Mouse (Mus musculus): ENCODE measurements around the gene Slc50a1. TPM values are rescaled to one million over a fixed set of nuclear protein-coding genes. Genes with fewer than 3 reads are reported as not detected.

Slc50a1 gene
- total and polyA plus RNA-seq, 3 experiments = 22.5 to 45.9 TPM; not detected in 1

DNA sequence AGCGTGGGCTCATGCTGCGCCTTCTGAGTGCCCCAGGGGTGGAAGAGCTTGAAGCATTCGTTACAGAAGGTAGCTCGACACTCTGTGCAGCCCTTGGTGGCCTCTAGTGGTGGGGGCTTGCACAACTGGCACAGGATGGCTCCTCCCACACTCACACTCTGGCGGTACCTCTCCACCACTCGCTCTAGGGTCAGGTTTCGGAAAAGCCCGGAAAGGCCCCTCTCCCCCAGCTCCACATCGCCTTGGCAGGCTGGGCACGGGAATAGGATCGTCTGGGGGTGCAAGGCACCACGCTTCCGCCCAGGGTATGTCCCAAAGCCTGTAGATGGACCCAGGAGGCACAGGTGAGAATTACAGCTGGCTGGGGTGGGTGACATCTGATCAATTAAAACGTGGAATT lies 26.8 kb downstream of the Slc50a1 start:
- Histone ChIP-seq H3K27me3 (ENCODE audit: control insufficient read depth in 1 of 2, insufficient read depth in 2 of 2, low read length in 2 of 2) (no peaks in the 10 kb centered on the region), H3K4me1 (ENCODE audit: control insufficient read depth in 1 of 2, insufficient read depth in 2 of 2, low read length in 2 of 2) (peaks cover 11 to 12% of the 10 kb centered on the region in 2 experiments; a peak in 3 of 4 replicates), H3K9ac (ENCODE audit: control insufficient read depth, low read depth, low read length, poor library complexity, severe bottlenecking) (no peak overlapping the region), H3K27ac (ENCODE audit: control insufficient read depth, low read depth, low read length) (no peak overlapping the region), H3K36me3 (ENCODE audit: control insufficient read depth in 1 of 2, insufficient read depth in 2 of 2, low read length in 2 of 2) (peaks cover 7 to 11% of the 10 kb centered on the region in 2 experiments; a peak in 3 of 4 replicates), H3K9me3 (replicated peaks; ENCODE audit: insufficient read depth, low read length) (no peaks in the 10 kb centered on the region), H3K4me3 (ENCODE audit: control insufficient read depth in 1 of 2, insufficient read depth in 1 of 2, low read depth in 2 of 2, low read length in 2 of 2) (no peak overlapping the region), H3K79me2 (ENCODE audit: control insufficient read depth, insufficient read depth, low read length, poor library complexity) (peaks cover 17% of the 10 kb centered on the region)
- TF ChIP-seq TCF12 (IDR thresholded peaks at IDR 0.05; ENCODE audit: low read depth, low read length) (no peak), MYB (IDR thresholded peaks at IDR 0.05; ENCODE audit: low read depth, low read length) (no peak), USF1 (IDR thresholded peaks at IDR 0.05; ENCODE audit: low read depth, low read length) (no peak), CTCF (IDR thresholded peaks at IDR 0.05 in 2 of 3, conservative IDR thresholded peaks at IDR 0.05 in 1 of 3; ENCODE audit: control insufficient read depth in 1 of 3, insufficient read depth in 1 of 3, low read depth in 2 of 3, low read length in 3 of 3, poor library complexity in 1 of 3, severe bottlenecking in 1 of 3) (peak; percentile 27 to 51 (median 39)), RCOR1 (IDR thresholded peaks at IDR 0.05; ENCODE audit: low read depth, low read length) (no peak)
- peak; percentile 50 for DNase-seq (ENCODE audit: low read depth, low spot score)

GRCm38 (mm10) chr3:89242331-89242895 lies 28.0 kb downstream of the Slc50a1 start:
- peaks cover 6 to 7% of the 10 kb centered on the region in 2 experiments; a peak in 3 of 4 replicates for H3K4me1 ChIP-seq (ENCODE audit: control insufficient read depth in 1 of 2, insufficient read depth in 2 of 2, low read length in 2 of 2)
- no peaks in the 10 kb centered on the region for H3K9me3 ChIP-seq (replicated peaks; ENCODE audit: insufficient read depth, low read length)
- no peak overlapping the region for H3K4me3 ChIP-seq (ENCODE audit: control insufficient read depth in 1 of 2, insufficient read depth in 1 of 2, low read depth in 2 of 2, low read length in 2 of 2)
- TF ChIP-seq MXI1 (IDR thresholded peaks at IDR 0.05; ENCODE audit: low read depth, low read length) (peak; percentile 28; the same call in 1 of the 2 replicates), HCFC1 (IDR thresholded peaks at IDR 0.05; ENCODE audit: low read depth, low read length) (0 out of 2 replicates have a peak, but pooled peaks have one; percentile 21), ZNF384 (IDR thresholded peaks at IDR 0.05; ENCODE audit: low read depth, low read length) (peak; percentile 23; the same call in 1 of the 2 replicates), CHD2 (IDR thresholded peaks at IDR 0.05; ENCODE audit: low read length) (no peak), SMC3 (IDR thresholded peaks at IDR 0.05; ENCODE audit: low read depth, low read length) (peak; percentile 82), SIN3A (IDR thresholded peaks at IDR 0.05; ENCODE audit: low read length) (peak; percentile 61), RAD21 (IDR thresholded peaks at IDR 0.05; ENCODE audit: low read depth, low read length) (peak; percentile 61), KAT2A (conservative IDR thresholded peaks at IDR 0.05; ENCODE audit: low read depth, low read length) (no peak), USF2 (IDR thresholded peaks at IDR 0.05; ENCODE audit: borderline replicate concordance in 1 of 2, insufficient read depth in 1 of 2, low read depth in 1 of 2, low read length in 2 of 2) (no peak), JUND (IDR thresholded peaks at IDR 0.05; ENCODE audit: low read depth, low read length) (0 out of 2 replicates have a peak, but pooled peaks have one; percentile 38), NRF1 (IDR thresholded peaks at IDR 0.05; ENCODE audit: insufficient read depth, low read depth, low read length, poor library complexity, severe bottlenecking) (no peak), TAL1 (IDR thresholded peaks at IDR 0.05; ENCODE audit: low read length) (no peak), ZC3H11A (IDR thresholded peaks at IDR 0.05; ENCODE audit: low read depth, low read length) (peak; percentile 49), POLR2A (IDR thresholded peaks at IDR 0.05; ENCODE audit: control insufficient read depth in 1 of 2, insufficient read depth in 1 of 2, low read depth in 1 of 2, low read length in 2 of 2, poor library complexity in 1 of 2) (no peak), ELF1 (IDR thresholded peaks at IDR 0.05; ENCODE audit: low read depth, low read length) (0 out of 2 replicates have a peak, but pooled peaks have one; percentile 58), CTCF (IDR thresholded peaks at IDR 0.05 in 2 of 3, conservative IDR thresholded peaks at IDR 0.05 in 1 of 3; ENCODE audit: control insufficient read depth in 1 of 3, insufficient read depth in 1 of 3, low read depth in 2 of 3, low read length in 3 of 3, poor library complexity in 1 of 3, severe bottlenecking in 1 of 3) (peak; percentile 76 to 99 (median 94)), MYB (IDR thresholded peaks at IDR 0.05; ENCODE audit: low read depth, low read length) (no peak)
- peaks cover under 1 to 5% of the 10 kb centered on the region in 2 experiments; a peak in 3 of 4 replicates for H3K36me3 ChIP-seq (ENCODE audit: control insufficient read depth in 1 of 2, insufficient read depth in 2 of 2, low read length in 2 of 2)
- no peaks in the 10 kb centered on the region for H3K27me3 ChIP-seq (ENCODE audit: control insufficient read depth in 1 of 2, insufficient read depth in 2 of 2, low read length in 2 of 2)
- H3K9ac ChIP-seq (ENCODE audit: control insufficient read depth, low read depth, low read length, poor library complexity, severe bottlenecking) = no peak overlapping the region
- DNase-seq (ENCODE audit: low read depth, low spot score) = peak; percentile 88
- peaks cover 13% of the 10 kb centered on the region for H3K79me2 ChIP-seq (ENCODE audit: control insufficient read depth, insufficient read depth, low read length, poor library complexity)
- no peak overlapping the region for H3K27ac ChIP-seq (ENCODE audit: control insufficient read depth, low read depth, low read length)

All from MEL (cell line).